Mouse (Mus musculus): ENCODE data around the gene Skiv2l.

DNA sequence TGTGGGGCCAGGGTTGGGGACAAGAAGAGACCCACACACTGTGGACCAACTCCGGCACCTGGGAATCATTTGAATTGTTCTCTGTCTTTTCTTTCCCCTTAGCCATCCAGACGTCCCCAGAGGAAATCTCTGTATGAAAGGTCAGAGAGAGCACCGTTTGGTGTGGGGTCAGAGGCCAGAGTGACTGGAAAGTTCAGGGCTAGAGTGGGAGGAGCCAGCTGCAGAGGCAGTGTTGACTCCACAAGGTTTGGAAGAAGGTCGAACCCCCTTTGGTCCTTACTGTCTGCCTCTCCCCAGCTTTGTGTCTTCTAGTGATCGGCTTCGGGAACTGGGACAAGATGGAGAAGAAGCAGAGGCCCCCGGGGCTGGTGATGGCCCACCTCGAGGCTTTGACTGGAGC lies 3.5 kb upstream of the Skiv2l start:
- TF ChIP-seq CTCF (conservative IDR thresholded peaks at IDR 0.05; ENCODE audit: low read length) (no peak), NANOG (IDR thresholded peaks at IDR 0.05; ENCODE audit: borderline replicate concordance, low read length) (no peak)
